Mouse (Mus musculus) megakaryocyte, embryonic 14.5 days (primary cell): Measurements from ENCODE around the gene Enpp1. TPM values are rescaled to one million over a fixed set of nuclear protein-coding genes. Genes with fewer than 3 reads are reported as not detected.

ENCODE experiments used
- H3K27me3 ChIP-seq: replicated peaks from 2 replicates; pipeline ENCODE3; 2012; ENCODE audit warnings: inconsistent platforms
- H3K36me3 ChIP-seq: replicated peaks from 2 replicates; pipeline ENCODE3; 2012; ENCODE audit warnings: low read length, inconsistent platforms, mixed read lengths
- H3K4me1 ChIP-seq: 2 replicates; pipeline ENCODE4 v1.6.1; 2012; ENCODE audit warnings: inconsistent platforms
- H3K4me3 ChIP-seq: replicated peaks from 2 replicates; pipeline ENCODE3; 2012; ENCODE audit warnings: moderate library complexity, mild to moderate bottlenecking, inconsistent platforms
- H3K9me3 ChIP-seq: 2 replicates; pipeline ENCODE4 v1.6.1; 2012; ENCODE audit warnings: inconsistent platforms
- FLI1 ChIP-seq: IDR thresholded peaks from 2 replicates; pipeline ENCODE4 v1.6.1; 2012; ENCODE audit warnings: low read length, inconsistent platforms, mixed read lengths
- GATA1 ChIP-seq: IDR thresholded peaks from 3 replicates; pipeline ENCODE4 v1.6.1; 2012; ENCODE audit warnings: mixed read lengths, low read length, inconsistent platforms, borderline replicate concordance
- polyA plus RNA-seq: library from polyadenylated mRNA; stranded (reverse); fragments of >175 nt; gene quantifications from 2 replicates; pipeline ENCODE4 v1.2.3, GENCODE M21; 2012; ENCODE audit warnings: low replicate concordance; ENCODE audit not compliant: insufficient read depth

The Enpp1 gene
- polyA plus RNA-seq, 1 experiment: 0.44 TPM

DNA sequence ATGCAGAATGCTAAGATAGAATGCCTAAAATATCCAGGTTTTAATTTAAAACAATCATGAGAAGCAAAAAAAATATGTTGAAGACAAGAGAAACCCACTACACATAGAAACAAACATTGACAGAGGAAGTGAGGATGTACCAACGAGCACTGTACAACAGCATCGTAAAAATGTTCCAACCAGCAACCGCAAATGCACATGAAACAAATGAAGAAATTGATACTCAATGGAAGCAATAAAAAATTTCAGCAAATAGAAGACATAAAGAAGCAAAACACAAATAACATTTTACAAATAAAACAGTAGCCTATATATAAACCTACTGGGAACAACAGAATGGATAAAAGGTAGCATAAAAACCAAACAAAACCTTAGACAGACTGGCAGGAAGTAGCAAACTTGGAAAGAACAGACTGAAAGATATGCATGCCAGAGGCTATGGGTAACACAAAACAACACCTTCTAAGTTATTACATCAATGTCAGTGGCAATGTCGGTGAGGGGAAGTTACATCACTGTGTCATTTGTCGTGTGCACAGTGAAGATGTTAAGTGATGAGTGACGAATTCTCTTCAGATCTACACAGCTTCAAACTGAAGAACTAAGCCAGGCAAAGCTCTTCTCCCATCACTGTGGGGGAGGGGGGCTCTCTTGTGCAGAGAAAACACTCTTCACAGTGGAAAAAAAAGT, 71.6 kb downstream of the Enpp1 start:
- TF ChIP-seq GATA1 (no peak), FLI1 (no peak)
- Histone ChIP-seq H3K4me3 (no peak overlapping the region), H3K4me1 (peaks cover 86% of the 10 kb centered on the region), H3K27me3 (no peaks in the 10 kb centered on the region), H3K9me3 (no peaks in the 10 kb centered on the region), H3K36me3 (no peaks in the 10 kb centered on the region)

DNA sequence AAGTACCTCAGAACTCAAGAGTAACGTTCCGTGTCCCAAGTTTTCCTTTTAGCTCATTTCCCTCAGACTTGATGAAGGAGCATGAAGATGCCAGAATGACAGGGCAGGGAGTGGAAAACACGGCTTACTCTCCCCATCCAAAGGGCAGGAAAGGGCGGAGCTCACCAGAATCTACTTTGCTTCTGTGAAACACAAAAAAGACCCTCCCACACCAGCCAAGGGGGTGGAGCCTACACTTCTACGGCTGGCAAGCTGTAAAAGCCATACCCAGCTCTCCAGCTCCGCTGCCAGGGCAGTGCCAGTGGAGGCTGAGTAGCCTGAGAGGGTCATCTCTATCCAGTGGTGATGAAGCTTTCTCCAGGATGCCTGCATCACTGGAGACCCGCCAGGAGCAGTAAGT, 72.4 kb downstream of the Enpp1 start:
- Histone ChIP-seq H3K4me1 (peaks cover 89% of the 10 kb centered on the region), H3K4me3 (no peak overlapping the region)
- TF ChIP-seq FLI1 (no peak), GATA1 (no peak)

DNA sequence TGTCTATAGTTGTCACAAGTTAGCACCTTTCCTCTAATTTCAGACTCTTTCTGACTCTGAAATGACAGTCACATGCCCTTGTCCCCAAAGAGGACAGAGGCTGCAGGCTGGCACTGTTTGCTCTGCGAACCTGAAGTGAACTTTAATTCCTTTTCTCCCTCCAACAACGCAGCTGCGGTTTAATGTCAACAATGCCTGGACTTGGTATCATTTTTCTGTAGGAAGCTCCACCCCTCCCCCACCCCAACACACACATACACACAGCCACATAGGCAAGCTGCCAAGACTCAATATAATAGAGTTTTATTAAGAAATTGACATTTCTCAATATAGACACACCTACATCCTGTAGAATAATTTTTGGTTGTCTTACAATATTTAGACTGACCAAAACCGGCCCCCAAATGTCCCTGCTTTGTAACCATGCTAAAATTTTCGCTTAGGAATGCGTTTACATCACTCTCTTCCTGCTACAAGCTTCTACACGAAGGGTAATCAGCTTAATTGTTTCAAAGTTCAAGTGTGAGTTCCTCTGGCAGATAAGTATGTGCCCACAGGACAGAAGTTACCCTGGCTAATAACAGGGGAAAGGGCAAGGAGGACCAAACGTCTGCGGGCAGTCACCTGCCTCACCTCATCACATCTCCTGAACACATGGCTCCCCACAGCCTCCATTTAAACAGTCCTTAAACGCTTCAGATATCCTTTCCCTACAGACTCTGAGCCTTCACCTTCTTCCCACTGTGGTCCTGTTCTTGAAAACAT, 73.5 kb downstream of the Enpp1 start:
- Histone ChIP-seq H3K4me1 (peaks cover 91% of the 10 kb centered on the region), H3K36me3 (no peaks in the 10 kb centered on the region)
- TF ChIP-seq FLI1: no peak
- no peak for TF ChIP-seq GATA1

More for the DNA sequence above, 72.4 kb downstream of the Enpp1 start:
- no peaks in the 10 kb centered on the region for H3K27me3 ChIP-seq
- no peaks in the 10 kb centered on the region for H3K36me3 ChIP-seq
- H3K9me3 ChIP-seq: no peaks in the 10 kb centered on the region

GRCm38 (mm10) chr10:24636986-24637385, 75.0 kb downstream of the Enpp1 start:
- H3K36me3 ChIP-seq: no peaks in the 10 kb centered on the region
- H3K4me3 ChIP-seq: no peak overlapping the region
- H3K4me1 ChIP-seq: peaks cover 77% of the 10 kb centered on the region
- no peaks in the 10 kb centered on the region for H3K27me3 ChIP-seq
- TF ChIP-seq GATA1: no peak
- TF ChIP-seq FLI1: no peak
- H3K9me3 ChIP-seq: no peaks in the 10 kb centered on the region

More for the DNA sequence above, 73.5 kb downstream of the Enpp1 start:
- no peaks in the 10 kb centered on the region for H3K9me3 ChIP-seq
- H3K4me3 ChIP-seq: no peak overlapping the region
- H3K27me3 ChIP-seq: no peaks in the 10 kb centered on the region

- Histone ChIP-seq H3K4me1 (peaks cover 67% of the 10 kb centered on the region), H3K27me3 (no peaks in the 10 kb centered on the region)
- TF ChIP-seq GATA1 (no peak), FLI1 (no peak)
These were observed 76.1 kb downstream of the Enpp1 start for GRCm38 (mm10) chr10:24635884-24636283.

GRCm38 (mm10) chr10:24635331-24635815, 76.6 kb downstream of the Enpp1 start:
- peak overlapping the region; percentile 73 for H3K4me3 ChIP-seq
- no peaks in the 10 kb centered on the region for H3K36me3 ChIP-seq
- no peaks in the 10 kb centered on the region for H3K9me3 ChIP-seq
- H3K27me3 ChIP-seq: no peaks in the 10 kb centered on the region
- H3K4me1 ChIP-seq: peaks cover 64% of the 10 kb centered on the region
- TF ChIP-seq GATA1 (0 out of 3 replicates have a peak, but pooled peaks have one; percentile 35), FLI1 (no peak)

More at GRCm38 (mm10) chr10:24635884-24636283, 76.1 kb downstream of the Enpp1 start:
- peak overlapping the region; percentile 73 for H3K4me3 ChIP-seq
- no peaks in the 10 kb centered on the region for H3K36me3 ChIP-seq
- no peaks in the 10 kb centered on the region for H3K9me3 ChIP-seq

- no peaks in the 10 kb centered on the region for H3K36me3 ChIP-seq
- no peak for TF ChIP-seq GATA1
- no peak for TF ChIP-seq FLI1
- H3K27me3 ChIP-seq: no peaks in the 10 kb centered on the region
- no peak overlapping the region for H3K4me3 ChIP-seq
- H3K4me1 ChIP-seq: peaks cover 58% of the 10 kb centered on the region
- no peaks in the 10 kb centered on the region for H3K9me3 ChIP-seq
These were observed 77.7 kb downstream of the Enpp1 start for GRCm38 (mm10) chr10:24634288-24634687.

- TF ChIP-seq GATA1 (no peak), FLI1 (no peak)
- no peak overlapping the region for H3K4me3 ChIP-seq
These were observed 80.8 kb downstream of the Enpp1 start for GRCm38 (mm10) chr10:24631122-24631521.

GRCm38 (mm10) chr10:24630469-24631081, 81.4 kb downstream of the Enpp1 start:
- Histone ChIP-seq H3K27me3 (no peaks in the 10 kb centered on the region), H3K4me1 (peaks cover 29% of the 10 kb centered on the region), H3K36me3 (no peaks in the 10 kb centered on the region), H3K4me3 (peak overlapping the region; percentile 54), H3K9me3 (no peaks in the 10 kb centered on the region)
- TF ChIP-seq GATA1 (no peak), FLI1 (no peak)

More at GRCm38 (mm10) chr10:24631122-24631521, 80.8 kb downstream of the Enpp1 start:
- Histone ChIP-seq H3K9me3 (no peaks in the 10 kb centered on the region), H3K4me1 (peaks cover 34% of the 10 kb centered on the region), H3K36me3 (no peaks in the 10 kb centered on the region), H3K27me3 (no peaks in the 10 kb centered on the region)
